Mouse (Mus musculus): Measurements from ENCODE around the gene Armcx5. TPM values are rescaled to one million over a fixed set of nuclear protein-coding genes. Genes with fewer than 3 reads are reported as not detected.
"Not testable (repeated sequence)": the region's sequence is repeated elsewhere in the genome, so short reads cannot be mapped to it uniquely, and the experiment has no call there.

Armcx5 gene
- polyA plus RNA-seq (2015; fragmentation: Nextera tagmentation; extraction: Ambion mirVana) = 9.9 and 10.2 TPM in 2 replicates

DNA sequence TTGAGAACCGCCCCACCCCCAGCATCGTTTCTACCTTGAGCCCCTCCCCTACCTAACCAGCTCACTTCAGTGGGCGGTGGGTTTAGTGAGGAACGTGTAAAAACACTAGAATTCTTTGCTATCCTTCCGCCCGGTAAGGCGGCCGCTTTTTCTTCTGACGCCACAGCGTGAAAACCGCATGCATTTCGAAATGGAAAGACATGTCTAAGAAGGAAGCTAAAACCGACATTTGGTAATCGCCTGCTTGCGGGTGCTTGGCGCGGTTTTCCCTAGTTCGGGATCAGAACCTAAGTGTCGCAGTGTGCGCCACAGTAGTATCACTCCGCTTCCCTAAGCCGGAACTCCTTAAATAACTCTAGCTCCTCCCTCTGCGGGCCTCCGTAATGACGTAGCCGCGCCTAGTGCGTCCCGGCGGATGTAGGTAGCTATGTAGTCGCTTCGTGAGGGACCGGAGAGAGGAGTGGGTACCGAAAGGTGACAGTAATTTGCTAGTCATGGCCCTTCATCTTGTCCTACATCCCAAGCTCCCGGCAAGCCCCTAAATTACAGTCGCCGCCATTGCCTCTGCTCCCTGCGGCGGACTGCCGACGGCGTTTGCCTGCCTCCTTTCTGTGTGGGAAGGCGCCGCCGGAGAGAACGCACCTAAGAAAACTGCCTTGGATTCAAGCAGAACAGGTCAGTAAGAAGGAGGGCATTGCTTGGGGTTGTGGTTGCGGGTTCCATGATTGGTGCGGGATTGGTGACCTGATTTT lies at the start of gene Armcx5, which contains the start of gene Gprasp1:
Armcx5 (plus strand) TSS at position 430 of the 752 bp plus-strand sequence.
Gprasp1 (plus strand) TSS at position 430 of the 752 bp plus-strand sequence.
- Histone ChIP-seq H3K4me2 (replicated peaks; ENCODE audit: low read depth, low read length) (peak within 1 kb of the TSS; percentile 59), H3K27me3 (ENCODE audit: insufficient read depth, low read length) (peaks cover 9% of the 10 kb centered on the region; the same call in 1 of the 2 replicates), H3K36me3 (ENCODE audit: insufficient read depth, low read length) (no peaks in the 10 kb centered on the region), H3K27ac (ENCODE audit: low read length) (peak within 1 kb of the TSS; percentile 81), H3K9me3 (ENCODE audit: low read length) (no peaks in the 10 kb centered on the region), H3K9ac (replicated peaks; ENCODE audit: low read length) (peak within 1 kb of the TSS; percentile 73), H3K4me3 (ENCODE audit: low read length) (peak within 1 kb of the TSS; percentile 70), H3K4me1 (ENCODE audit: insufficient read depth, low read length) (no peaks in the 10 kb centered on the region)
- ATAC-seq (ENCODE audit: low FRiP score, low TSS enrichment) = peak; percentile 99
- 22% methylated on average over 48 of the region's 48 CpGs for WGBS

DNA sequence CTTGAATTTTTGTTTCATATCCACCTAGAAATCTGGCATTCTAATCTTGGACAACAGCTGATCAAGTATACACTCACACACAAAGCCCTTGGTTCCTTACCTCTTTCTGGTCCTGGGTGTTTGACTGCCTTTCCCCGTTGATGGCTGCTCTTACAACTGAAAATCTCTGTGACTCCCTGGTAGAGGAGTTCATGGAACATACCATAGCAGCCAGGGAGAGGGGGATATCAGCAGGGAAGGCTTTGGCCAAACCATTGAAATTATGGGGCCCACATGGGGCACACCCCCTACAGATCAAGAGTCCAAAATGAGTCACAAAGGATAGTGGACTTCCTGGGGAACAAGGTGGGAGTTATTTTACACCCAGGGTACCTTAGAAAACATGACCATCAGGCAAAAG lies 48.9 kb upstream of the Armcx5 start, which contains the start of gene Tcp11x2:
Tcp11x2 (minus strand) TSS at position 158 of the 400 bp plus-strand sequence.
- Histone ChIP-seq H3K9me3 (ENCODE audit: low read length) (no peaks in the 10 kb centered on the region), H3K27ac (ENCODE audit: low read length) (no peak within 1 kb of the TSS), H3K4me3 (ENCODE audit: low read length) (no peak within 1 kb of the TSS), H3K4me1 (ENCODE audit: insufficient read depth, low read length) (no peaks in the 10 kb centered on the region), H3K36me3 (ENCODE audit: insufficient read depth, low read length) (no peaks in the 10 kb centered on the region), H3K9ac (replicated peaks; ENCODE audit: low read length) (no peak within 1 kb of the TSS), H3K4me2 (replicated peaks; ENCODE audit: low read depth, low read length) (no peak within 1 kb of the TSS), H3K27me3 (ENCODE audit: insufficient read depth, low read length) (peaks cover 3% of the 10 kb centered on the region; the same call in 1 of the 2 replicates)
- no peak for ATAC-seq (ENCODE audit: low FRiP score, low TSS enrichment)
- WGBS = 67% methylated on average over 1 of the region's 1 CpGs

DNA sequence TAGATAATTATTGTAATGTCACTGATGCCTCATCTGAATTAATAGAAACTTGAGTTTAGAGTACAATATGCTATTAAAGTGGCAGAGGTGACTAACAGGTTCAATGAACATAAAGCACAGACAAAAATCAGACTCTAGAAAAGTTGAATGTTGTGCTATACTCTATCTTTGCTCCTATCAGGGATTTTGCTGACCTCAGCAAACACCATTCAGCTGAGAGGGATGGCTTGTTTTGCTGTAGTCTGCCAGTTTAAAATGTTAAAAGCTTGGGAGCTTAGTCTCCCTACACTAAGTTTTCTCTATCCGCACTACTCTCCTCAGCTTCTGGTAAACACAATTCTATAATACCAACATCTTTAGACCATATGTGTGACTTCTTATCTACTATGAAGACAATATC lies 39.4 kb upstream of the Armcx5 start:
- Histone ChIP-seq H3K36me3 (ENCODE audit: insufficient read depth, low read length) (no peaks in the 10 kb centered on the region), H3K27me3 (ENCODE audit: insufficient read depth, low read length) (peaks cover 5% of the 10 kb centered on the region; the same call in 1 of the 2 replicates), H3K4me2 (replicated peaks; ENCODE audit: low read depth, low read length) (no peak overlapping the region), H3K9me3 (ENCODE audit: low read length) (no peaks in the 10 kb centered on the region), H3K27ac (ENCODE audit: low read length) (no peak overlapping the region), H3K4me3 (ENCODE audit: low read length) (no peak overlapping the region), H3K4me1 (ENCODE audit: insufficient read depth, low read length) (no peaks in the 10 kb centered on the region), H3K9ac (replicated peaks; ENCODE audit: low read length) (no peak overlapping the region)
- no peak for ATAC-seq (ENCODE audit: low FRiP score, low TSS enrichment)
- WGBS = 91% methylated on average over 1 of the region's 1 CpGs

DNA sequence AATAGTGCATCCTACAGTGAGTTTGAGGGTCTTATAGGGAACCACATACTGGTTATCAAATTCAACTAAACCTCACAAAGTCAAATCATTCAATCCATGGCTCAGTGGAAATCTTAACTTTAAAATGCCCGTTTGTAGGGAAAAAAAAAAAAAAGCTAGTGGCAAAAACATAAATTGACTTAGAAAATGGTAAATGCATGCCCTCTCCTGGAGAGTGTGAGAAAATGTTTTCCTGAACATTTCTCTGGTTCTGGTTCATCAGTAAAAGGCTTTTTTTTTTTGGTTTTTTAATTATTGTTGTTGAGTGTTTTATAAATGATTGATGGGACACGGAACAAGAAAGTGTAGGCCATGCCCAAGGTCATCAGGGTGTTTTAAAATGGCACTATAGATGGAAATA lies 38.2 kb upstream of the Armcx5 start:
- peaks cover 6% of the 10 kb centered on the region; the same call in 1 of the 2 replicates for H3K27me3 ChIP-seq (ENCODE audit: insufficient read depth, low read length)
- H3K9me3 ChIP-seq (ENCODE audit: low read length) = no peaks in the 10 kb centered on the region
- H3K36me3 ChIP-seq (ENCODE audit: insufficient read depth, low read length) = no peaks in the 10 kb centered on the region
- no peak overlapping the region for H3K27ac ChIP-seq (ENCODE audit: low read length)
- no peak overlapping the region for H3K4me2 ChIP-seq (replicated peaks; ENCODE audit: low read depth, low read length)
- H3K4me1 ChIP-seq (ENCODE audit: insufficient read depth, low read length) = no peaks in the 10 kb centered on the region
- no peak overlapping the region for H3K9ac ChIP-seq (replicated peaks; ENCODE audit: low read length)
- no peak for ATAC-seq (ENCODE audit: low FRiP score, low TSS enrichment)
- no peak overlapping the region for H3K4me3 ChIP-seq (ENCODE audit: low read length)
- WGBS = 29% methylated on average over 2 of the region's 2 CpGs

DNA sequence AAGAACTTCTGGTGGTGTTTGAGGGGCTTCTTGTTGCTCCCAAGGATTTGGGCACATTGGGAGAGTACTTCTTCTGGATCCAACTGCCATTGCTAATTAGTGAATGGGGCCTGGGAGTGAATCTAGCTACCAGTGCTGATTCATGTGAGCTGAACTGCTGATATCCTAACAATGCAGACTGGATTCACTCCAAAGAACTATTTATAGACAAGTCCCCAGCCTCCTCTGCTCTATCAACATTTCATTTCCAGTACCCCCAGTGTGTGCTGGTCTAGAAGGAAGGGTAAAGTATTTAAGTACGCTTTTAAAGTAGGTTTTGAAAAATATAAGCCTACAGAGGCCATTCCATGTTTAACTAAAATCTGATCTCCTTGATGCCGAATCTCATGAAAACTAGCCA lies 29.7 kb upstream of the Armcx5 start:
- 81% methylated on average over 2 of the region's 2 CpGs for WGBS
- Histone ChIP-seq H3K27me3 (ENCODE audit: insufficient read depth, low read length) (peaks cover 12% of the 10 kb centered on the region; the same call in 1 of the 2 replicates), H3K9me3 (ENCODE audit: low read length) (no peaks in the 10 kb centered on the region), H3K9ac (replicated peaks; ENCODE audit: low read length) (no peak overlapping the region), H3K4me1 (ENCODE audit: insufficient read depth, low read length) (no peaks in the 10 kb centered on the region), H3K36me3 (ENCODE audit: insufficient read depth, low read length) (no peaks in the 10 kb centered on the region), H3K4me2 (replicated peaks; ENCODE audit: low read depth, low read length) (no peak overlapping the region), H3K27ac (ENCODE audit: low read length) (no peak overlapping the region), H3K4me3 (ENCODE audit: low read length) (no peak overlapping the region)
- ATAC-seq (ENCODE audit: low FRiP score, low TSS enrichment) = no peak

- no peak within 1 kb of the TSS for H3K4me3 ChIP-seq (ENCODE audit: low read length)
- peaks cover 2% of the 10 kb centered on the region; the same call in 1 of the 2 replicates for H3K27me3 ChIP-seq (ENCODE audit: insufficient read depth, low read length)
- no peak within 1 kb of the TSS for H3K9ac ChIP-seq (replicated peaks; ENCODE audit: low read length)
- no peak within 1 kb of the TSS for H3K27ac ChIP-seq (ENCODE audit: low read length)
- H3K4me2 ChIP-seq (replicated peaks; ENCODE audit: low read depth, low read length) = no peak within 1 kb of the TSS
- no peaks in the 10 kb centered on the region for H3K4me1 ChIP-seq (ENCODE audit: insufficient read depth, low read length)
- ATAC-seq (ENCODE audit: low FRiP score, low TSS enrichment) = no peak
- H3K36me3 ChIP-seq (ENCODE audit: insufficient read depth, low read length) = no peaks in the 10 kb centered on the region
- H3K9me3 ChIP-seq (ENCODE audit: low read length) = no peaks in the 10 kb centered on the region
- WGBS = 82% methylated on average over 10 of the region's 10 CpGs
Measured at GRCm38 (mm10) chrX:135725161-135725560, 17.4 kb upstream of the Armcx5 start, which contains the start of gene Tmsb15a. Gene Tmsb15a (minus strand): TSS chrX:135725261.

DNA sequence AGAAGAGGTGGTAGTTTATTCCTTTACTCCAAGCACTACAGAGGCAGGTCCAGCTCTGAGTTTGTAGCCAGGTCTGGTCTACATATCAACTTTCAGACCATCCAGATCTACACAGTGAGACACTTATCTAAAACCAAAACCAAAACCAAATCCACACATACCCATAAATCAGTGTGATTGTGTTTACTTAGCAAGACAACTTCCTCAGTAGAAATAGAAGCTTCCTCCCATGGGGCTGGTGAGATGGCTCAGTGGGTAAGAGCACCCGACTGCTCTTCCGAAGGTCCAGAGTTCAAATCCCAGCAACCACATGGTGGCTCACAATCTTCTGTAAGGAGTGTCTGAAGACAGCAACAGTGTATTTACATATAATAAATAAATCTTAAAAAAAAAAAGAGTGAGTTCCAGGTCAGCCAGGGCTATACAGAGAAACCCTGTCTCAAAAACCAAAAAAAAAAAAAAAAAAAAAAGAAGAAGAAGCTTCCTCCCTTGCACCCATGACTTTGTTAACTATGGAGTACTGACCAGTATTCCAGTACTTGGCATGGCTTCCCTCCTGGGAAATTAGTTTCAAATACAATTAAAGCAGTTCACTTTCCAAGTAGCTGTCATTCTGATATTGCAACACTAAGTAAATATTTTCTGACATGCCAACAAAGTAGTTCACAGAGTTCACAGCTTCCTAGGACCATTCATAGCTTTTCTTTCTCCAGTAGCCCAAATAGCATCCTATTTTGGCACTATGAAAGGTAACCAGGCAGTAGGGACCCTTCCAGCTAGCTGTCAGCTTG lies 3.6 kb upstream of the Armcx5 start:
- H3K9me3 ChIP-seq (ENCODE audit: low read length) = no peaks in the 10 kb centered on the region
- H3K9ac ChIP-seq (replicated peaks; ENCODE audit: low read length) = no peak overlapping the region

GRCm38 (mm10) chrX:135743056-135743355 lies 473 bp downstream of the Armcx5 start:
- H3K27me3 ChIP-seq (ENCODE audit: insufficient read depth, low read length) = peaks cover 9% of the 10 kb centered on the region; the same call in 1 of the 2 replicates
- no peaks in the 10 kb centered on the region for H3K4me1 ChIP-seq (ENCODE audit: insufficient read depth, low read length)
- H3K9me3 ChIP-seq (ENCODE audit: low read length) = no peaks in the 10 kb centered on the region
- H3K36me3 ChIP-seq (ENCODE audit: insufficient read depth, low read length) = no peaks in the 10 kb centered on the region
- peak overlapping the region; percentile 70 for H3K4me3 ChIP-seq (ENCODE audit: low read length)
- H3K27ac ChIP-seq (ENCODE audit: low read length) = peak overlapping the region; percentile 43; the same call in 1 of the 2 replicates
- ATAC-seq (ENCODE audit: low FRiP score, low TSS enrichment) = peak; percentile 9; the same call in 1 of the 2 replicates
- peak overlapping the region; percentile 73 for H3K9ac ChIP-seq (replicated peaks; ENCODE audit: low read length)
- H3K4me2 ChIP-seq (replicated peaks; ENCODE audit: low read depth, low read length) = peak overlapping the region; percentile 59
- WGBS = 29% methylated on average over 7 of the region's 7 CpGs

More for the DNA sequence above, 3.6 kb upstream of the Armcx5 start:
- Histone ChIP-seq H3K36me3 (ENCODE audit: insufficient read depth, low read length) (no peaks in the 10 kb centered on the region), H3K4me2 (replicated peaks; ENCODE audit: low read depth, low read length) (no peak overlapping the region), H3K27me3 (ENCODE audit: insufficient read depth, low read length) (peaks cover 9% of the 10 kb centered on the region; the same call in 1 of the 2 replicates), H3K4me1 (ENCODE audit: insufficient read depth, low read length) (no peaks in the 10 kb centered on the region), H3K4me3 (ENCODE audit: low read length) (no peak overlapping the region), H3K27ac (ENCODE audit: low read length) (no peak overlapping the region)
- no peak for ATAC-seq (ENCODE audit: low FRiP score, low TSS enrichment)
- 88% methylated on average over 2 of the region's 2 CpGs for WGBS

GRCm38 (mm10) chrX:135745376-135745775 lies 2.8 kb downstream of the Armcx5 start:
- not testable (repeated sequence) for H3K4me2 ChIP-seq (replicated peaks; ENCODE audit: low read depth, low read length); H3K9ac ChIP-seq (replicated peaks; ENCODE audit: low read length); H3K4me3 ChIP-seq (ENCODE audit: low read length); H3K9me3 ChIP-seq (ENCODE audit: low read length); H3K36me3 ChIP-seq (ENCODE audit: insufficient read depth, low read length); H3K4me1 ChIP-seq (ENCODE audit: insufficient read depth, low read length); ATAC-seq (ENCODE audit: low FRiP score, low TSS enrichment); H3K27me3 ChIP-seq (ENCODE audit: insufficient read depth, low read length); H3K27ac ChIP-seq (ENCODE audit: low read length)
- 90% methylated on average over 3 of the region's 3 CpGs for WGBS

Data from kidney, embryonic 16.5 days (tissue).